Mouse (Mus musculus): ENCODE measurements around the gene Romo1. TPM values are rescaled to one million over a fixed set of nuclear protein-coding genes. Genes with fewer than 3 reads are reported as not detected.
"Not testable (repeated sequence)": the region's sequence is repeated elsewhere in the genome, so short reads cannot be mapped to it uniquely, and the experiment has no call there.

The Romo1 gene
- polyA plus RNA-seq (2015; fragmentation: Nextera tagmentation; extraction: Ambion mirVana): 382 and 393 TPM in 2 replicates

- ATAC-seq (ENCODE audit: low FRiP score, low read depth): peak; percentile 97
- WGBS: under 1% methylated on average over 70 of the region's 70 CpGs
- peak within 1 kb of the TSS; percentile 95 for H3K27ac ChIP-seq
- H3K4me1 ChIP-seq: peaks cover 17% of the 10 kb centered on the region
- peaks cover 32% of the 10 kb centered on the region for H3K36me3 ChIP-seq
- no peaks in the 10 kb centered on the region for H3K9me3 ChIP-seq
- H3K4me3 ChIP-seq: peak within 1 kb of the TSS; percentile 89
- peak within 1 kb of the TSS; percentile 91 for H3K9ac ChIP-seq
- no peaks in the 10 kb centered on the region for H3K27me3 ChIP-seq
- peak within 1 kb of the TSS; percentile 81 for H3K4me2 ChIP-seq (replicated peaks)
Measured at GRCm38 (mm10) chr2:156143953-156144724, at the start of gene Romo1, which contains the start of gene Nfs1. TSS of gene Romo1 (plus strand) at chr2:156144039. TSS of gene Nfs1 (minus strand) at chr2:156144186.

DNA sequence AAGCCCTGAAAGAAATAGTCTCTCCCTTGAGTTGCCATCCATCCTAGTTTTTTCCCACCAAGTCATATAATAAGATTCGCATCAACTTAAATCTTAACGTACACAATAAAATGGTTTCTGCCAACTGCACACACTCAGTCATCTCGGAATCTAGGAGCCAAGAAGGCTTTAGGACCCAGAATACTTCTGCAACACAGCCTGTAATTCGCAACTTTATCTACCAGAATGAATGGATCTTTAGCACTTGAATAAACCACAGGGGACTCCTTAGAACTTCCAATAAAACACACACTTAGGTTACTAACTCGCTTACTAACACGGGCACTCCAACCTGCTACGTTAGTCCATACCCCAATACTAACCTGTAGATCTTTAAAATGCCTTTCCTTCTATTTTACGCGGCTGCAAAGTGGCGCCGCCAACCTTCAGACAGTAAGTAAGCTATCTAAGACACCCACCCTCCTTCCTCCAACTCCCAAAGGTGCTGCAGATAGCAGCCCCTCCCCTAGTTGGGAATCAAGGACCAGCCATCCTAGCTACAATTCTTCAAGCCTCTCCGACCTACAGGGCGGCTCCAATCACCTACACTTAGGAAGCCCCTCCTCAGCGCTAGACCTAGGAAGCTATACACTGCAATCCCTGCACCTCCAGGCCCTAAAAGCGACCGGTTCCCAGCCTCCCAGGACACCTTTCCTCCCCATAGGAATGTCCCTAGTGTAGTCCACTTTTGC, 33.0 kb upstream of the Romo1 start:
- Histone ChIP-seq H3K9me3 (no peaks in the 10 kb centered on the region), H3K4me2 (replicated peaks) (peak overlapping the region; percentile 69), H3K4me1 (peaks cover 15% of the 10 kb centered on the region), H3K36me3 (peaks cover 7% of the 10 kb centered on the region; the same call in 1 of the 2 replicates), H3K27me3 (no peaks in the 10 kb centered on the region), H3K9ac (peak overlapping the region; percentile 97), H3K27ac (peak overlapping the region; percentile 92), H3K4me3 (peak overlapping the region; percentile 95)
- WGBS: under 1% methylated on average over 16 of the region's 16 CpGs
- ATAC-seq (ENCODE audit: low FRiP score, low read depth): peak; percentile 73

- H3K4me1 ChIP-seq: peaks cover 11% of the 10 kb centered on the region
- H3K36me3 ChIP-seq: peaks cover 3% of the 10 kb centered on the region; the same call in 1 of the 2 replicates
- peak; percentile 93 for ATAC-seq (ENCODE audit: low FRiP score, low read depth)
- peak within 1 kb of the TSS; percentile 92 for H3K27ac ChIP-seq
- H3K4me2 ChIP-seq (replicated peaks): peak within 1 kb of the TSS; percentile 69
- H3K27me3 ChIP-seq: no peaks in the 10 kb centered on the region
- no peaks in the 10 kb centered on the region for H3K9me3 ChIP-seq
- WGBS: under 1% methylated on average over 74 of the region's 74 CpGs
- peak within 1 kb of the TSS; percentile 95 for H3K4me3 ChIP-seq
- H3K9ac ChIP-seq: peak within 1 kb of the TSS; percentile 97
Measured at GRCm38 (mm10) chr2:156111358-156112079, 32.3 kb upstream of the Romo1 start, which contains the start of the genes Cpne1 and Rbm12. TSS of gene Cpne1 (minus strand) at chr2:156111965. TSS of gene Rbm12 (minus strand) at chr2:156111978.

DNA sequence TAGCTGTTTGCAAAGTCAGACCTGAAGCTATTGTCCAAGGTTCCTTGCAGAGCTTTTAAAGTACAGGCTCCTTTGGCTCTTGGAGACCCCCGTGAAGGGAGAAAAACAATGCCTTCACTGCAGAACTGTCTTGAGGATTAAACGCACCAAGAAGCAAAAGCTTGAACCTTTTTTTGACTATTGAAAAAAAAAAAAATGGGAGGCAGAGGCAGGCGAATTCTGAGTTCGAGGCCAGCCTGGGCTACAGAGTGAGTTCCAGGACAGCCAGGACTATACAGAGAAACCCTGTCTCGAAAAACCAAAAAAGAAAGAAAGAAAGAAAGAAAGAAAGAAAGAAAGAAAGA, 31.8 kb upstream of the Romo1 start:
- ATAC-seq (ENCODE audit: low FRiP score, low read depth); H3K36me3 ChIP-seq; H3K27me3 ChIP-seq; H3K9me3 ChIP-seq; H3K4me1 ChIP-seq: not testable (repeated sequence)
- Histone ChIP-seq H3K4me3 (peak overlapping the region; percentile 95), H3K9ac (peak overlapping the region; percentile 97), H3K27ac (peak overlapping the region; percentile 92), H3K4me2 (replicated peaks) (peak overlapping the region; percentile 69)
- WGBS: 27% methylated on average over 5 of the region's 5 CpGs

- Histone ChIP-seq H3K9me3 (no peaks in the 10 kb centered on the region), H3K36me3 (peaks cover 14% of the 10 kb centered on the region; the same call in 1 of the 2 replicates), H3K27me3 (no peaks in the 10 kb centered on the region), H3K4me3 (no peak overlapping the region), H3K4me1 (no peaks in the 10 kb centered on the region), H3K9ac (no peak overlapping the region), H3K27ac (no peak overlapping the region), H3K4me2 (replicated peaks) (no peak overlapping the region)
- ATAC-seq (ENCODE audit: low FRiP score, low read depth): no peak
Measured at GRCm38 (mm10) chr2:156119566-156119965, 24.3 kb upstream of the Romo1 start.

- H3K4me3 ChIP-seq: no peak overlapping the region
- peaks cover 40% of the 10 kb centered on the region for H3K36me3 ChIP-seq
- H3K27me3 ChIP-seq: no peaks in the 10 kb centered on the region
- WGBS: 88% methylated on average over 5 of the region's 5 CpGs
- no peak overlapping the region for H3K9ac ChIP-seq
- no peaks in the 10 kb centered on the region for H3K9me3 ChIP-seq
- no peaks in the 10 kb centered on the region for H3K4me1 ChIP-seq
- H3K4me2 ChIP-seq (replicated peaks): no peak overlapping the region
- no peak overlapping the region for H3K27ac ChIP-seq
- no peak for ATAC-seq (ENCODE audit: low FRiP score, low read depth)
Measured at GRCm38 (mm10) chr2:156123731-156124130, 20.1 kb upstream of the Romo1 start.

DNA sequence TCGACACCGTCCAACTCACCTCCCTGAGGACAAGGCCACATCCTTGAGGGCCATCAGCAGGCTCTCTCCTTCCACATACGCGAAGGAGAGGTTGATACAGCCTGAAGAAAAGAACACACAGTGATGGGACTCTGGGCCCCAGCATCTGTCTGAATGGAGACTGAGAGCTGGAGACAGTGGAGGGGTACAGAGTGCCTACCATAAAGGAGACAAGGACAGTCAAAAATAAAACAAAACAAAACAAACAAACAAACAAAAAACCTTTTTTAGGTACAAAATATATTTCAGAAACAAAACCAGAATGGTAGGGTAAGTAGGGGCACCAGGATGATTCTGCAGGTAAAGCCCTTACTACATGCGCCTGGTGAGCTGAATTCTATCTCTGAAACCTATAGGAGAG, 16.8 kb upstream of the Romo1 start, which contains the start of gene Gm28036:
Gene Gm28036 (minus strand): TSS at position 101 of the 400 bp plus-strand sequence.
- Histone ChIP-seq H3K36me3 (peaks cover 53% of the 10 kb centered on the region), H3K4me3 (no peak within 1 kb of the TSS), H3K9me3 (no peaks in the 10 kb centered on the region), H3K4me2 (replicated peaks) (no peak within 1 kb of the TSS), H3K4me1 (no peaks in the 10 kb centered on the region), H3K9ac (no peak within 1 kb of the TSS), H3K27me3 (no peaks in the 10 kb centered on the region), H3K27ac (no peak within 1 kb of the TSS)
- 93% methylated on average over 5 of the region's 5 CpGs for WGBS
- no peak for ATAC-seq (ENCODE audit: low FRiP score, low read depth)

DNA sequence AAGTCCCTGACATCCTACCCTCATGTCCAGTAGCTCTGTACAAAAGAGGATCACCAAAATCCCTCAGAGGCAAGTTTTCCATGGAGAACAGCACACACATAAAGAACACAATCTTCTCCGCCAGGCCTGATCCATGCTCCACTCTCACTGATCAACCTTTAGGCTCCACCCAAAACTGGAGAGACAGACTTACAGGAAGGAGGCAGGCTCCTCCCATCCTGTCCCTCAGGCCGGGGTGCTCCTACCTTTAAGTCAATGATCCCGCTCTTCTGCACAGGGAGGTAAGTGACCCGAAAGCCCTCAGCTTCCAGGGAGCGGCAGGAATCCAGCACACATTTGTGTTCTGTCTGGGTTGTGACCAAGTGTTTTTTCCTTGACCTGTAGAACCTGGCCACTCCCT, 9.7 kb upstream of the Romo1 start:
- Histone ChIP-seq H3K27me3 (no peaks in the 10 kb centered on the region), H3K4me1 (no peaks in the 10 kb centered on the region), H3K27ac (no peak overlapping the region), H3K36me3 (peaks cover 25% of the 10 kb centered on the region), H3K9ac (no peak overlapping the region), H3K4me2 (replicated peaks) (no peak overlapping the region), H3K9me3 (no peaks in the 10 kb centered on the region), H3K4me3 (no peak overlapping the region)
- 94% methylated on average over 5 of the region's 5 CpGs for WGBS
- ATAC-seq (ENCODE audit: low FRiP score, low read depth): no peak

GRCm38 (mm10) chr2:156135695-156136094, 8.1 kb upstream of the Romo1 start:
- WGBS: 88% methylated on average over 6 of the region's 6 CpGs
- Histone ChIP-seq H3K36me3 (peaks cover 22% of the 10 kb centered on the region), H3K27me3 (no peaks in the 10 kb centered on the region), H3K27ac (no peak overlapping the region), H3K4me1 (no peaks in the 10 kb centered on the region), H3K9ac (no peak overlapping the region), H3K9me3 (no peaks in the 10 kb centered on the region), H3K4me2 (replicated peaks) (no peak overlapping the region), H3K4me3 (no peak overlapping the region)
- no peak for ATAC-seq (ENCODE audit: low FRiP score, low read depth)

- 74% methylated on average over 2 of the region's 2 CpGs for WGBS
- no peaks in the 10 kb centered on the region for H3K9me3 ChIP-seq
- H3K27ac ChIP-seq: peak overlapping the region; percentile 95; the same call in 1 of the 2 replicates
- no peak for ATAC-seq (ENCODE audit: low FRiP score, low read depth)
- peak overlapping the region; percentile 89 for H3K4me3 ChIP-seq
- peaks cover 23% of the 10 kb centered on the region for H3K36me3 ChIP-seq
- peak overlapping the region; percentile 81 for H3K4me2 ChIP-seq (replicated peaks)
- peaks cover 17% of the 10 kb centered on the region for H3K4me1 ChIP-seq
- H3K27me3 ChIP-seq: no peaks in the 10 kb centered on the region
- peak overlapping the region; percentile 91 for H3K9ac ChIP-seq
Measured at GRCm38 (mm10) chr2:156142820-156143219, 1.0 kb upstream of the Romo1 start.

DNA sequence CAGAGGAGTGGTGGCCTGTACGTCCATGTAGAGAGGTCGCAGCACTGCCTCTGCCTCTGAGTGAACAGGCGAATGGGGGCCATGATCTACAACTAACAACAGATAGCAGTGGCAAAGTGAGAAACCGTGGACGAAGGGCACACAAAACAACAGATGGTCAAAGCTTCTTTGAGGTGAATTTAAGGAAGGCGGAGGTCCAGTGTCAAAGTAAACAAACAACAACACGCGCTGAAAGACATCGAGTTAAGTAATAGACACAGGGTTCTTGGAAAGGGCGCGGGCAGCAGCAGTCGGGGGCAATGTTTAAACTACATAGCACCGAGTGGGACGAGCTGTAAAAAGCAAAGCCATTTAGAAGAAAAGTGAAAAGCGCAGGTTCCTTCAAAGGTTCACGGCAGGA, 472 bp upstream of the Romo1 start:
- H3K9me3 ChIP-seq: no peaks in the 10 kb centered on the region
- H3K4me2 ChIP-seq (replicated peaks): peak overlapping the region; percentile 81
- peaks cover 17% of the 10 kb centered on the region for H3K4me1 ChIP-seq
- WGBS: 1% methylated on average over 16 of the region's 16 CpGs
- H3K27ac ChIP-seq: peak overlapping the region; percentile 95
- no peak for ATAC-seq (ENCODE audit: low FRiP score, low read depth)
- H3K9ac ChIP-seq: peak overlapping the region; percentile 91
- H3K36me3 ChIP-seq: peaks cover 28% of the 10 kb centered on the region
- no peaks in the 10 kb centered on the region for H3K27me3 ChIP-seq
- peak overlapping the region; percentile 89 for H3K4me3 ChIP-seq

All from limb, embryonic 13.5 days (tissue).